Mouse (Mus musculus) midbrain, postnatal 0 days (tissue): ENCODE measurements around the gene Ppp1r1b. TPM values are rescaled to one million over a fixed set of nuclear protein-coding genes. Genes with fewer than 3 reads are reported as not detected.
A peak's percentile ranks its signal among the peaks of the same experiment; 100 is the strongest.

Experiments
- ATAC-seq: fragments of 200-750 bp; cut with Nextera tagmentation; 2 replicates; pipeline ENCODE4 v1.8.0; 2017; ENCODE audit warnings: moderate number of reproducible peaks, mild to moderate bottlenecking, moderate TSS enrichment, moderate library complexity; ENCODE audit not compliant: low FRiP score
- DNase-seq: peaks from one replicate; pipeline ENCODE4 v3.0.0-alpha.2; 2015; ENCODE audit warnings: low spot score
- H3K27ac ChIP-seq: fragments of 300-500 bp; sonication (generic); 2 replicates; pipeline ENCODE4 v1.5.1; 2014; ENCODE audit warnings: low read depth, mild to moderate bottlenecking, low read length, mixed read lengths
- H3K27me3 ChIP-seq: fragments of 300-500 bp; sonication (generic); 2 replicates; pipeline ENCODE4 v1.6.1; 2014; ENCODE audit warnings: low read length, control low read depth, mixed read lengths; ENCODE audit not compliant: insufficient read depth
- H3K36me3 ChIP-seq: fragments of 300-500 bp; sonication (generic); 2 replicates; pipeline ENCODE4 v1.6.1; 2014; ENCODE audit warnings: low read length, control low read depth, mixed read lengths; ENCODE audit not compliant: insufficient read depth
- H3K4me1 ChIP-seq: fragments of 300-500 bp; sonication (generic); 2 replicates; pipeline ENCODE4 v1.6.1; 2014; ENCODE audit warnings: mild to moderate bottlenecking, control low read depth, antibody characterized with exemption, low read length, mixed read lengths; ENCODE audit not compliant: insufficient read depth
- H3K4me2 ChIP-seq: fragments of 300-500 bp; sonication (generic); 2 replicates; pipeline ENCODE4 v1.6.1; 2014; ENCODE audit warnings: low read depth, mild to moderate bottlenecking, low read length, mixed read lengths; ENCODE audit not compliant: poor library complexity, severe bottlenecking
- H3K4me3 ChIP-seq: fragments of 300-500 bp; sonication (generic); 2 replicates; pipeline ENCODE4 v1.5.1; 2014; ENCODE audit warnings: low read depth, mild to moderate bottlenecking, low read length, moderate library complexity
- H3K9ac ChIP-seq: fragments of 300-500 bp; sonication (generic); replicated peaks from 2 replicates; pipeline ENCODE4 v1.6.1; 2014; ENCODE audit warnings: mild to moderate bottlenecking, low read length, moderate library complexity, mixed read lengths; ENCODE audit not compliant: poor library complexity, severe bottlenecking
- H3K9me3 ChIP-seq: fragments of 300-500 bp; sonication (generic); 2 replicates; pipeline ENCODE4 v1.6.1; 2016; ENCODE audit warnings: low read length, control low read depth
- CTCF ChIP-seq: IDR thresholded peaks from 2 replicates; pipeline ENCODE4 v1.5.1; 2016; ENCODE audit warnings: antibody characterized with exemption, mild to moderate bottlenecking
- whole genome bisulfite sequencing: fragments of 180-500 bp; shearing (Covaris S2); extraction: QIAGEN DNeasy Blood & Tissue Kit; methylation state at CpG from one replicate; pipeline ENCODE4 v1.1.7; 2014; 5-methylcytosine and 5-hydroxymethylcytosine counted together
- polyA plus RNA-seq: library from polyadenylated mRNA; unstranded; fragments of >200 nt; fragmentation: Nextera tagmentation; extraction: Ambion mirVana; gene quantifications from 2 replicates; pipeline ENCODE4 v1.2.1, GENCODE M21; 2015
- total RNA-seq: library from RNA; depleted of rRNA; stranded (reverse); fragments of >200 nt; gene quantifications from 2 replicates; pipeline ENCODE4 v1.2.3, GENCODE M21; 2014

Gene Ppp1r1b
- total and polyA plus RNA-seq, 2 experiments from 2014 or later = 4.2 to 5.0 TPM

DNA sequence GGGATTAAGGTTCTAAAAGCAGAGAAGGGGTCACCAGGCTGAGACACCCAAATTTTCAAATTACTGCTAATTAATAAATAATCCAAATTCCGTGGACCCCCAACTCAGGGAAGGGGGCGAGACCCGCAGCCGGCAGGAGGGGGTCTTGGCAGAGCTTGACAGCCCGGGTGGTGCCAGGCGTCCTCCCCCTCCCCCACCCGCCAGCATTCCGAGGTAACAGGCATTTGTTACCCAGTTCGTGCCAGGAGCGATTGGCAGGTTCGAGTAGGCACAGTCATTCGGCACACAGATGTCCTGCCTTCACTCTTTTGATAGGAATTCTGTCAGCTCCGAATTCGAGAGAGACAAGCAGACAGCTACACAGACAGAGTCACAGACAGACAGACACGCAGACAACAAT lies 29.1 kb upstream of the Ppp1r1b start:
- H3K9me3 ChIP-seq = no peaks in the 10 kb centered on the region
- no peaks in the 10 kb centered on the region for H3K36me3 ChIP-seq
- no peak for TF ChIP-seq CTCF
- H3K27me3 ChIP-seq = peaks cover 75% of the 10 kb centered on the region
- H3K4me3 ChIP-seq = no peak overlapping the region
- H3K4me1 ChIP-seq = no peaks in the 10 kb centered on the region
- H3K27ac ChIP-seq = no peak overlapping the region
- no peak overlapping the region for H3K4me2 ChIP-seq
- ATAC-seq (no peak), DNase-seq (no peak)
- H3K9ac ChIP-seq = no peak overlapping the region
- 2% methylated on average over 15 of the region's 15 CpGs for WGBS

DNA sequence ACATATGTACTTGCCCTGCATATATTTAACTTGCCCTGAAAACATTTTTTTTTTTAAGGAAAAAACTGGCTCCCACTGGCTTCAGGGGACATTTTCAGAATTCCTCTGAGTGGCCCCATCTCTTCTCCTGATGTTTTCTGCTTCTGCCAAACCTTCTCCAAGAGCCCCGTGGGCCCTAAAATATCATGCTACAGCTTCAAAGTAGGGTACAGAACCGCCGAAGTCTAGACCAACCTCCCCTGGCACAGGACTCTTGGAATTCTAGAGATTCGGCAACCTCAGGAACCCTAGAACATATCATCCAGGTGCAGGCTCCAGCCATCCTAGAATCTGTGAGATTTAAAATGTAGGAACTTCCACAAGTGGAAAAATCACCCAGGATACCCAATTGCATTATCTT lies 28.7 kb upstream of the Ppp1r1b start:
- Histone ChIP-seq H3K4me2 (no peak overlapping the region), H3K27ac (no peak overlapping the region), H3K4me1 (no peaks in the 10 kb centered on the region), H3K9ac (no peak overlapping the region), H3K4me3 (no peak overlapping the region), H3K27me3 (peaks cover 79% of the 10 kb centered on the region), H3K9me3 (no peaks in the 10 kb centered on the region), H3K36me3 (no peaks in the 10 kb centered on the region)
- DNase-seq (no peak), ATAC-seq (no peak)
- 11% methylated on average over 4 of the region's 4 CpGs for WGBS
- TF ChIP-seq CTCF = no peak

DNA sequence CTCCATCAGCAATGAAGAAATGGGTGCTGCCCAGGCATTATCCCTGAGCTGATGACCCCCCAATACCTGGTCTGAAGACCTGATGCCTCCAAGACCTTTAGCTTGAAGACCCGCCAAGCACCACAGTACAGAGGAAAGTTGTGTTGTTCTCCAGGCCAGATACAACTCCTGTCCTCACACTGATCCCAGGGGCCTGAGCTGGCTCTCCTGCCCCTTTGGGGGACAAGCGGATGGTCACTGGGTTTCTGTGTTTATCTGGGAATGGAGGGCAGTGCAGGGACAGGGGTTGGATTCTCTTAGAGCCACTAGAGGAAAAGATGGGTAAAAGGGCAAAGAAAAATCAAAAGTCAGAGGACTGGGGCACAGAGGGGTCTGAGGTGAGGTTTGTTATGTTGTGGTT lies 28.3 kb upstream of the Ppp1r1b start:
- no peaks in the 10 kb centered on the region for H3K36me3 ChIP-seq
- 8% methylated on average over 2 of the region's 2 CpGs for WGBS
- H3K4me2 ChIP-seq = no peak overlapping the region
- peaks cover 80% of the 10 kb centered on the region for H3K27me3 ChIP-seq
- H3K9me3 ChIP-seq = no peaks in the 10 kb centered on the region
- ATAC-seq (no peak), DNase-seq (no peak)
- H3K9ac ChIP-seq = no peak overlapping the region
- no peak overlapping the region for H3K4me3 ChIP-seq
- TF ChIP-seq CTCF = no peak
- no peaks in the 10 kb centered on the region for H3K4me1 ChIP-seq
- no peak overlapping the region for H3K27ac ChIP-seq

DNA sequence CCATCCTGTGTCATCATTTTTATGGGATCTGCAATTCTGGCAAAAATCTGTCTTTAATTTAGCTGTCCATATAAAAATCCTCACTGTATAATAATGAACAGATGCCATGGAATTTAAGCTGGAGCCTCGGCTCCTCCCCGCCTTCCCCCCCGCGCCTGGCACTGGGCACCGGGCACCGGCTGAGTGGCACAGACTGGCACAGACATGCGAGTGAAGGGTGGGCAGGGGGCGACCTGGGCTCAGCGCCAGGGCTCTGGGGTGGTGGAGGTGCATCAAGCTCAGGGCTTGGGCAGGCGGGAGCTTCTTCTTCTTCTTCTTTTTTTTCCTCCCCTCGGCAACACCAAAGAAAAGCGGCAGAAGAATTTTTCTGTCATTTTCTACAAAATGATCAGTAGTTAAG lies 27.8 kb upstream of the Ppp1r1b start:
- TF ChIP-seq CTCF = no peak
- H3K9ac ChIP-seq = no peak overlapping the region
- no peaks in the 10 kb centered on the region for H3K36me3 ChIP-seq
- peaks cover 80% of the 10 kb centered on the region for H3K27me3 ChIP-seq
- ATAC-seq = no peak
- H3K27ac ChIP-seq = no peak overlapping the region
- no peaks in the 10 kb centered on the region for H3K9me3 ChIP-seq
- DNase-seq = peak; percentile 61
- H3K4me3 ChIP-seq = no peak overlapping the region
- H3K4me1 ChIP-seq = no peaks in the 10 kb centered on the region
- 4% methylated on average over 12 of the region's 12 CpGs for WGBS
- no peak overlapping the region for H3K4me2 ChIP-seq

DNA sequence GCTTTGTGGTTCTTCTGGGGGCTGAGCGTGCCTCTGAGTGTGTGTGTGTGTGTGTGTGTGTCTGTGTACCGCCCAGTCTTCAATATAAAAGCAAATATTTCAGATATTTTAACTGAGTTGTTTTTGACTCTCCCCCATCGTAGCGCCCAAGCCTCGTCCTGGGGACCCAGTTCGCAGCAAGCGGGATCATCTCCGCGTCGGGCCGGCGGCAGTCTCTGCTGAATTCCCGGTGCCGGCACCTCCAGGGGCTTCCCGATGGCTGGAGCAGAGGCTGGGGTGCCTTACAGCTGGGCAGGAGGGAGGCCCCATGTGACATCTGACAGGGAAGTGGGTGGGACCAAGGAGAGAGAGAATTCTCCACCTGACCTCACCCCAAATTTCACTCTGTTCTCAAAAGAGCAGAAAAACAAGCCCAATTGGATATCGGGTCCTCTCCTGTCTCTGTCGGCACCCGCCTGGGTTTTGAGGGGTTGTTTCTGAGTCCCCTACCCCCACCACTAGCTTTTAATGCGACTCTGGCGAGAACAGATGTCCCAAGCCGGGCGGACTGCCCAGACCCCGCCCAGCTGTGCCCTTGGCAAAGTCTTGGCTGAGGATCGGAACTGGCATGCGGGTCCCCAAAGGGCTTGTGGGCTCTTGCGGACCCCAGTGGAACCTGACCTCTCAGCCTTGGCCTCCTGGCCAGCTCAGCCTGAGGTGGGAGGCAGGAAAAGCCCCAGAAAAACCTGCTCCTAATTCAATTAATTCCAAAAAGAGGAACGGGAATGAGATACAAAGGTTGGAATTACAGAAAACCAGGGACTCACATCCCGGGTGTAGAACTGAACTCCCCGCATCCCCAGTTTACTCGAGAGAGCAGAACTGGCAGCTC lies 27.2 kb upstream of the Ppp1r1b start:
- no peaks in the 10 kb centered on the region for H3K4me1 ChIP-seq
- ATAC-seq (no peak), DNase-seq (peak; percentile 69)
- no peak overlapping the region for H3K4me3 ChIP-seq
- WGBS = 1% methylated on average over 30 of the region's 30 CpGs
- H3K27me3 ChIP-seq = peaks cover 80% of the 10 kb centered on the region
- H3K36me3 ChIP-seq = no peaks in the 10 kb centered on the region
- no peaks in the 10 kb centered on the region for H3K9me3 ChIP-seq
- no peak for TF ChIP-seq CTCF
- peak overlapping the region; percentile 13; the same call in 1 of the 2 replicates for H3K4me2 ChIP-seq
- no peak overlapping the region for H3K9ac ChIP-seq
- H3K27ac ChIP-seq = no peak overlapping the region

DNA sequence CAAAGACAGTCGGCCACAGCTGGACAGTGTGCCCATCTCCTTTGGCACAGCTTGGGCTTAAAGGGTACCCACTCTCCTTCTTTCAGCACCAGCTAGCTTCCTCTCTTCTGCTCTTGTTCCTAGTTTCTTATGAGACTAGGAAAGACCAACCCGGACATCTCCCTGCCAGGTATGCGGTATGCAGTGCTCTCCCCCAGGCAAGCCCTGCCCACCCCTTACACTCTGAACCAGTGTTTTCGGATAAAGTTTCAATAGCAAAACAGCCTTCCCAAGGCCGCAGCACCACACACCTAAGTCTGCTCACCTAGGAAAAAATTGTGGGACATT lies 26.6 kb upstream of the Ppp1r1b start:
- 11% methylated on average over 5 of the region's 5 CpGs for WGBS
- no peak overlapping the region for H3K9ac ChIP-seq

More for the DNA sequence above, 26.6 kb upstream of the Ppp1r1b start:
- Histone ChIP-seq H3K4me3 (no peak overlapping the region), H3K36me3 (no peaks in the 10 kb centered on the region), H3K9me3 (no peaks in the 10 kb centered on the region), H3K27me3 (peaks cover 79% of the 10 kb centered on the region), H3K27ac (no peak overlapping the region), H3K4me1 (no peaks in the 10 kb centered on the region), H3K4me2 (no peak overlapping the region)
- TF ChIP-seq CTCF = no peak
- DNase-seq (no peak), ATAC-seq (no peak)
